Mouse (Mus musculus) embryonic stem cell, embryonic (primary cell): Measurements from ENCODE around the gene Zfp422.
"Not testable (repeated sequence)": the region's sequence is repeated elsewhere in the genome, so short reads cannot be mapped to it uniquely, and the experiment has no call there.

Experiments used
- CTCF ChIA-PET, 4 experiments: fragments of 300-600 bp in 2 of 4; fragments of 350-600 bp in 2 of 4; sonication (Branson Sonifier 250); formaldehyde crosslinking; loops; one replicate each; lab custom pipeline; 2022; ENCODE audit warnings: inconsistent platforms in 2 of 4; lab: Charles Lee
- POLR2A ChIA-PET, 4 experiments: fragments of 300-600 bp in 2 of 4; fragments of 350-600 bp in 2 of 4; sonication (Branson Sonifier 250); formaldehyde crosslinking; loops; one replicate each; lab custom pipeline; 2022; ENCODE audit warnings: antibody characterized with exemption in 4 of 4, inconsistent platforms in 1 of 4; lab: Charles Lee

The Zfp422 gene

DNA sequence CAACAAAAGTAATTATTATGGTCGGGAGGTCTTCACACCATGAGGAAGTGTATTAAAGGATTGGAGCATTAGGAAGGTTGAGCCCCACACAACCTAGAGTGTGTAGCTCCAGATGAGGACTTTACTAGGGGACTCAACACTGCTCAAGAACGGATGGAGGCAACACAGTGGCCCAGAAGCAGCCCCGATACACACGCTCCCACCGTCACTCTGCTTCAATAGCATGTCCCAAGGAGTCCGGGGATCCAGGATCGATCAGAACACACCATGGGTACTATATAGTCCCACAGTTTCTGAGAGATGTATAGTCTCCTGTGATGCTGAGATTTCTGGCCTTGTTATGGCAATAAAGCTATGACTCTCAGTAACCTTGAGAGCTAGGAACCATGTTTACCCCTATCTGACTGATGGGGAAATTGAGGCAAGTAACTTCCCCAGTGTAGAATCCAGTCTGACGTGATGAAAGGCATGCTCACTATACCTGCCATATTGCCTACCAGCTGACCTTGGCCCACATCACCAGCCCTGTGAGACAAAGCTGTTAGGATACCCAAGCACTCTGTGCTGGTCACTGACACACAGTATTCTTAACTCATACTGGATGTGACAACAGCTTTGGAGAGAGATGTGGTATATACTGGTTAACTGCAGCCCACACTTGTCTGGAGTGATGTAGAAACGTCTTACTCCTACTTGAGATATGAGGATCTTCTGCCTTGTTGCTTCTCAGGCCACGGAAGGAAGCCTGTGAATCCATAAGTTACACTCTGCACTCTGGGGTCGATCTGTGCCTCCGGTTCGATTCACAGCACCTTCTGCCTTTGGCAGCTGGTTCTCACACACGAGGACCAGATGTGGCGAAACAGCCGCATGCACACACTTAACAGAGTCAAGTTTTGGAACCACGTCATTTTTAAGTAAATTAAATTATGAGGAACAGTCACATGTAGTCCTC lies 5.2 kb upstream of the Zfp422 start:
- POLR2A ChIA-PET: interaction anchor here in 1 of 4 experiments (0.8 kb wide), 1 partner anchor 35 kb away, joined by 4 read pairs; no protein-coding TSS in a partner anchor
- CTCF ChIA-PET: no interaction called here

- ChIA-PET POLR2A (interaction anchor here in 3 of 4 experiments (0.6 to 1.4 kb wide), 9 partner anchors 8 to 42 kb away, joined by 3 to 5 read pairs (median 3); partner anchors contain the start of gene Depp1 (in 2 of the 3)), CTCF (interaction anchor here (0.6 to 3.3 kb wide), 32 partner anchors 9 to 747 kb away, joined by 3 to 25 read pairs (median 4); partner anchors contain the start of genes Depp1 (in 1 of the 4) and Tmem72 (in 1 of the 4))
Observed at GRCm38 (mm10) chr6:116632129-116632528, 3.3 kb upstream of the Zfp422 start.

- ChIA-PET CTCF (interaction anchor here in 2 of 4 experiments (0.5 to 3.3 kb wide), 3 partner anchors 12 to 616 kb away, joined by 5 to 25 read pairs (median 6); no protein-coding TSS in a partner anchor), POLR2A (interaction anchor here in 3 of 4 experiments (0.5 to 2.2 kb wide), 8 partner anchors 8 to 422 kb away, joined by 3 to 11 read pairs (median 4); partner anchors contain the start of gene Washc2 (in 1 of the 3))
Observed at GRCm38 (mm10) chr6:116629766-116630165, 967 bp upstream of the Zfp422 start.

DNA sequence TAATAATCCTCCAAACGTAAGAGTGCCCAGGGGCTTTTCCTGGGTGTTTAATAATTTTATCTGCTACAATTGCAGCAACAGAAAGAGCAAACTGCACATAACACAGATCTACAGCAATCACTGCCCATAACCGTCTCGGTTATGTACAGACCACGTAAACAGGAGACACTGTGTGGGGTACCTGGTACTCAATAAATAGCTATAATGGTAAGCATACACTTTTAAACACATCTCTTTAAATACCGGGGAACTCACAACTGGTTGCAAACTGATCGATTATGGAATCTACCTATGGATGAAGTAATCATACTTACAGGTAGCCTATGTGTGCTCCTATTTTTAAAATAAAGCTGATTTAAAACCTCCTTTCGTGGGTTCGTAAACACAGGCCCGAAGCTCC lies 704 bp downstream of the Zfp422 start:
- POLR2A ChIA-PET: interaction anchor here in 3 of 4 experiments (0.6 to 2.5 kb wide), 17 partner anchors 9 to 1089 kb away, joined by 3 to 11 read pairs (median 4); partner anchors contain the start of genes Depp1 (in 1 of the 3), March8 (in 1 of the 3) and Zfand4 (in 1 of the 3)
- CTCF ChIA-PET: interaction anchor here in 1 of 4 experiments (0.7 kb wide), 1 partner anchor 8 kb away, joined by 3 read pairs; no protein-coding TSS in a partner anchor

DNA sequence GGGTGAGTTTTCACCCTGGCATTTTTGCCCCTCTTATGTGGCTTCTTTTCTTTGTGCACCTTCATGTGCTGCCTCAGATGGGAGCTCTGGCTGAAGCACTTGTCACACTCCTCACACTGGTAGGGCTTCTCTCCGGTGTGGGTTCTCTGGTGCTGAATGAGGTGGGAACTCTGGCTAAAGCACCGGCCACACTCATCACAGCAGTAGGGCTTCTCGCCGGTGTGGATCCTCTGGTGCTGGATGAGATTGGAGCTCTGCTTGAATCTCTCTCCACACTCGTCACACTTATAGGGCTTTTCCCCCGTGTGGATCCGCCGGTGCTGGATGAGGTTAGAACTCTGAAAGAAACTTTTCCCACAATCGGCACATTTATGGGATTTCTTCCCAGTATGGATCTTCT lies 2.4 kb downstream of the Zfp422 start:
- POLR2A ChIA-PET: not testable (repeated sequence)

GRCm38 (mm10) chr6:116621318-116622023 lies 7.3 kb downstream of the Zfp422 start:
- ChIA-PET POLR2A (interaction anchor here in 1 of 4 experiments (0.6 kb wide), 1 partner anchor 733 kb away, joined by 3 read pairs; no protein-coding TSS in a partner anchor), CTCF (no interaction called here)

More for the DNA sequence above, 2.4 kb downstream of the Zfp422 start:
- CTCF ChIA-PET: not testable (repeated sequence)

DNA sequence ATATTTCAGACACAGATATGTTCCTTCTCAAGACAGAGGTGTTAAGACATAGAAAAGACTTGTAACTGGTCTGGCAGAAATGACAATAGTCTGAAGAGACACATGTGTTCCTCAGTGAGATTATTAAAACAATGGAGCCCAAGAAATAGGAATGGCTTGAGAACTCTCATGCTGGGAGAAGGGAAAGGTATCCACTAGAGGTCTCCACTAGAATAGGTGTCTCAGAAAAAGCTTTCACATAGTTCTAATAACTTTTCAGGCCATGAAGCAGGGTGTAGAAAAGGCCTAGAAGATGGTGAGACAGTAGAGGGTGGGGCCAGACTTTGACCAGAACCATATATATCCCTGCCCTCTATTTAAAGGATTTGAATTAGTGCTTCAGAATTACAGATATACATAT lies 10.7 kb downstream of the Zfp422 start:
- CTCF ChIA-PET: interaction anchor here in 2 of 4 experiments (0.6 kb wide), 2 partner anchors 63 to 336 kb away, joined by 3 read pairs; no protein-coding TSS in a partner anchor
- POLR2A ChIA-PET: no interaction called here

GRCm38 (mm10) chr6:116615719-116616118 lies 13.1 kb downstream of the Zfp422 start:
- ChIA-PET POLR2A (interaction anchor here in 2 of 4 experiments (0.9 to 2.0 kb wide), 2 partner anchors 13 kb away, joined by 4 to 5 read pairs; partner anchors contain the start of gene Zfp422 (in 1 of the 2)), CTCF (interaction anchor here in 2 of 4 experiments (1.0 to 1.5 kb wide), 2 partner anchors 16 to 17 kb away, joined by 3 to 5 read pairs; no protein-coding TSS in a partner anchor)

GRCm38 (mm10) chr6:116607230-116607629 lies 21.6 kb downstream of the Zfp422 start:
- ChIA-PET POLR2A (no interaction called here), CTCF (interaction anchor here in 1 of 4 experiments (0.7 kb wide), 1 partner anchor 1152 kb away, joined by 3 read pairs; no protein-coding TSS in a partner anchor)

DNA sequence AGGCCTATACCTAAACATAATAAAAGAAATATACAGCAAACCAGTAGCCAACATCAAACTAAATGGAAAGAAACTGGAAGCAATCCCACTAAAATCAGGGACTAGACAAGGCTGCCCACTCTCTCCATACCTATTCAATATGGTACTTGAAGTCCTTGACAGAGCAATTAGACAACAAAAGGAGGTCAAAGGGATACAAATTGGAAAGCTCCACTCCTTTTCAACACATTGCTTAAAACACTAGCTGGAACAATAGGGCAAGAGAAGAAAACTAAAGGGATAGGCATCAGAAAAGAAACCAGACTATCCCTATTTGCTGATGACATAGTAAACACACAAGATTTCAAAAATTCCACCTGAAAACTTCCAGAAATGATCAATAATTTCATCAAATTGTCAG lies 27.8 kb downstream of the Zfp422 start:
- CTCF ChIA-PET, POLR2A ChIA-PET: not testable (repeated sequence)

- CTCF ChIA-PET: no interaction called here
- POLR2A ChIA-PET: no interaction called here
Observed at GRCm38 (mm10) chr6:116584095-116584494, 44.7 kb downstream of the Zfp422 start, which contains the start of gene Olfr215. TSS of gene Olfr215 (minus strand) at chr6:116584195.
